Mouse (Mus musculus): ENCODE measurements around the gene H3f3b.
"Not testable (repeated sequence)": the region's sequence is repeated elsewhere in the genome, so short reads cannot be mapped to it uniquely, and the experiment has no call there.

DNA sequence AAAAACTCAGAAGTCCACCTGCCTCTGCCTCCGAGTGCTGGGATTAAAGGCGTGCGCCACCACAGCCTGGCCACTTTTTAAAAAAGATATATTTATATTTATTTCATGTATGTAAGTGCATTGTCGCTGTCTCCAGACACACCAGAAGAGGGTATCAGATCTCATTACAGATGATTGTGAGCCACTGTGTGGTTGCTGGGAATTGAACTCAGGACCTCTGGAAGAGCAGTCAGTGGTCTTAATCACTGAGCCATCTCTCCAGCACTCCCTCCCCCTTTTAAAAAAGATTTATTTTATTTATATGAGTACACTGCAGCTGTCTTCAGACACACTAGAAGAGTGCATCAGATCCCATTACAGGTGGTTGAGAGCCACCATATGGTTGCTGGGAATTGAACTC lies 8.9 kb downstream of the H3f3b start:
- not testable (repeated sequence) for TF ChIP-seq CTCF, EP300 (IDR thresholded peaks at IDR 0.05)

All from lung, postnatal 0 days (tissue).